Mouse (Mus musculus): ENCODE results near the gene Ddx4. TPM values are rescaled to one million over a fixed set of nuclear protein-coding genes. Genes with fewer than 3 reads are reported as not detected.
A peak's percentile ranks its signal among the peaks of the same experiment; 100 is the strongest.

The Ddx4 gene
- polyA plus RNA-seq (2014; fragmentation: Nextera tagmentation; extraction: Ambion mirVana), result 0.31 and 0.37 TPM in 2 replicates

DNA sequence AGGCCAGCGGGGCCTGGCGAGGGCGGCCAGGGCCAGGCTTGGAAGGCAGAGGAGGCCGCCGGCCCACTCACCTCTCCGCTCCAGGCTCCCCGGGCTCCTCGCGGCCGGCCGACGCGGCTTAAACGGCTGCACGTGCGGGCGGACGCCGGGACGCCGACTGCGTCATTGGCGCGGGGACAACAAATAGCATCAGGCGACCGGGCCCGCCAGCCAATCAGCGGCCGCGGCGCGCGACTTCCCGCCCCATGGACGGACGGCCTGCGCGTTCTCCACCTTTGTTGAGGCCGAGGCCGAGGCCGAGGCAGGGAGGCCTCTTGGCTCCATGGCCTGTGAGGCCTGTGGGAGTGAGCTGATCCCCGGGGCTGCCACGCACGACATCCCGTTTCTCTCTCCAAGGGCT, at the start of gene Ddx4:
Gene Ddx4 (minus strand): TSS at position 271 of the 400 bp plus-strand sequence.
- no peaks in the 10 kb centered on the region for H3K27me3 ChIP-seq (ENCODE audit: control insufficient read depth, insufficient read depth, low read length)
- H3K36me3 ChIP-seq (ENCODE audit: control insufficient read depth, insufficient read depth, low read length), result no peaks in the 10 kb centered on the region; the same call in 1 of the 2 replicates
- peaks cover 8% of the 10 kb centered on the region for H3K9me3 ChIP-seq (ENCODE audit: control insufficient read depth, low read length)
- no peak for DNase-seq (ENCODE audit: low spot score)
- H3K4me3 ChIP-seq (ENCODE audit: low read depth, low read length), result no peak within 1 kb of the TSS
- no peak within 1 kb of the TSS for H3K9ac ChIP-seq (ENCODE audit: low read length)
- no peak within 1 kb of the TSS for H3K27ac ChIP-seq (replicated peaks; ENCODE audit: low read depth, low read length)
- H3K4me1 ChIP-seq (ENCODE audit: control insufficient read depth, insufficient read depth, low read length), result no peaks in the 10 kb centered on the region
- ATAC-seq (ENCODE audit: insufficient number of reproducible peaks, low FRiP score, low TSS enrichment, low read depth), result no peak
- WGBS, result 70% methylated on average over 45 of the region's 45 CpGs
- no peak within 1 kb of the TSS for H3K4me2 ChIP-seq (ENCODE audit: low read depth, severe bottlenecking)

DNA sequence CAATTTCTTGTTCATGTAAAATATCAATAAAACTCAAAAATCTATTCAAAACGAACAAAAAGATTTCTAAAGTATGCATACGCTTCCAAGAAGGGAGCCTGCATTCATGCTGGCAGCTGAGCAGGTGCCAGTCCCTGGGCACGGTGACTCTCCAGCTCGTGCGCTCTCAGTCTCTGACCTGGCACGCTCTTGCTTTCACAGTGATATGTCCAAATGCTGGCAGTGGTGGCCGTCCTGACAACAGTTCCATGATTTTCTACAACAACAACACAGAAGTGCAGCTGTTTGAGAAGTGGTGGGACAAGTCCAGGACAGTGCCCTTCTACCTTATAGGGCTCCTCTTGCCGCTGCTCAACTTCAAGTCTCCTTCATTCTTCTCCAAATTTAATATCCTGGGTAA, 49.0 kb upstream of the Ddx4 start:
- H3K9me3 ChIP-seq (ENCODE audit: control insufficient read depth, low read length), result no peaks in the 10 kb centered on the region
- no peak overlapping the region for H3K4me2 ChIP-seq (ENCODE audit: low read depth, severe bottlenecking)
- no peaks in the 10 kb centered on the region for H3K4me1 ChIP-seq (ENCODE audit: control insufficient read depth, insufficient read depth, low read length)
- no peak overlapping the region for H3K4me3 ChIP-seq (ENCODE audit: low read depth, low read length)
- no peak overlapping the region for H3K9ac ChIP-seq (ENCODE audit: low read length)
- H3K36me3 ChIP-seq (ENCODE audit: control insufficient read depth, insufficient read depth, low read length), result no peaks in the 10 kb centered on the region
- no peak for ATAC-seq (ENCODE audit: insufficient number of reproducible peaks, low FRiP score, low TSS enrichment, low read depth)
- H3K27ac ChIP-seq (replicated peaks; ENCODE audit: low read depth, low read length), result no peak overlapping the region
- WGBS, result 89% methylated on average over 8 of the region's 8 CpGs
- DNase-seq (ENCODE audit: low spot score), result no peak
- H3K27me3 ChIP-seq (ENCODE audit: control insufficient read depth, insufficient read depth, low read length), result no peaks in the 10 kb centered on the region

DNA sequence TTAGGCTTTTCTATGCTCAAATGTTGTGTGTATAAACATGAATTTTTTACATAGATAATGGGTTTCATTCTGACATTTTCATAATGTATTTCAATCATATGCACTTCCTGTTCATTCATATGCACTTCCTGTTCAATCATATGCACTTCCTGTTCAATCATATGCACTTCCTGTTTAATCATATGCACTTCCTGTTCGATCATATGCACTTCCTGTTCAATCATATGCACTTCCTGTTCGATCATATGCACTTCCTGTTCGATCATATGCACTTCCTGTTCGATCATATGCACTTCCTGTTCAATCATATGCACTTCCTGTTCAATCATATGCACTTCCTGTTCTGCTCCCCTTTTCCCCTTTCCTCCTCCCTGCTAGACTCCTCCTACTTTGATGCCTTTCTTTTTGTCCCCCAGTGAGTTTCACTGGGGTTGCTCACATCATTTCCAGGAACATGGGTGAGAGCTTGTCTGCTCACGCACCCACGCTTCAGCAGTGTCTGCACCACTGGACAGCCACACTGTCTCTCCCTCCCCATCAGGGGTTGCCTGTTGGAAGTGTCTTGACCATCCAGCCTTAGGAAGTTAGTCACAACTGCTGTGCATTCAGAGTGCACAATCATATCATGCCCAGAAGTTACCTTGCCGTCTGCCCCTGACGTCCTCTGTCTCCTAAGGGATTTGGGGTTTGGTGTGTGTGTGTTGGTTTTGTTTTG, 43.4 kb upstream of the Ddx4 start:
- DNase-seq (ENCODE audit: low spot score) (no peak), ATAC-seq (ENCODE audit: insufficient number of reproducible peaks, low FRiP score, low TSS enrichment, low read depth) (no peak)
- 96% methylated on average over 8 of the region's 8 CpGs for WGBS
- H3K9me3 ChIP-seq (ENCODE audit: control insufficient read depth, low read length), result no peaks in the 10 kb centered on the region
- no peak overlapping the region for H3K9ac ChIP-seq (ENCODE audit: low read length)
- no peak overlapping the region for H3K4me3 ChIP-seq (ENCODE audit: low read depth, low read length)
- H3K36me3 ChIP-seq (ENCODE audit: control insufficient read depth, insufficient read depth, low read length), result no peaks in the 10 kb centered on the region
- no peaks in the 10 kb centered on the region for H3K27me3 ChIP-seq (ENCODE audit: control insufficient read depth, insufficient read depth, low read length)
- no peak overlapping the region for H3K4me2 ChIP-seq (ENCODE audit: low read depth, severe bottlenecking)
- no peaks in the 10 kb centered on the region for H3K4me1 ChIP-seq (ENCODE audit: control insufficient read depth, insufficient read depth, low read length)
- H3K27ac ChIP-seq (replicated peaks; ENCODE audit: low read depth, low read length), result no peak overlapping the region

DNA sequence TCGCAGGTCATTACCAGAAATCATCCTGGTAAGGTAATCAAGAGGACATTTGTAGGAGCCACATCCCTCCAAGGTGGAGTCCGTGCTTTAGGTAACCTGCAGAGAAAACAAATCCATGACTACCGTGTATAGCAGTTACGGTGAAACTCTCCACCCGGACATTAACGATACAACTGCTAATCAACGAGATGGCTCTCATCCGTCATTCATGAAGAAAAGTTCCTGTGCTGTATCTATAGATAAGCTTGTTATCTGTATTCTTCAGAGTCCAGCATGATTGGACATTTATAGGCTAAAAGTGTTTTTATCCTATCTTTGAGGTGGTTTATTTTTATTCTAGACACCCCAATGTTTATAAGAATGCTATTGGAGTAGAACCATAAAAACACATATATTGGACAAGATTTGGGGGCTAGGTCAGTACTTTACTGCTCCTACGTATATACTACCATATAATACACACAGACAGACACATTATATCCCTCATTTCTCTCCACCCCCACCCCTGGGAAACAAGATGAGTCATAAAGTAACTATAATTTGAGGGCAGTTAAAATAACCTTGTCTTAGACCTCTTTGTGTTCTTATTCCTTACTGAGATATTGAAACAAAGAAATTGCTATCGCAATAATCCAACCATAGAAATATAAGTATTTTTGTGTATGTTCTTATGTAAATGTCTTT, 40.7 kb upstream of the Ddx4 start:
- Histone ChIP-seq H3K9ac (ENCODE audit: low read length) (no peak overlapping the region), H3K36me3 (ENCODE audit: control insufficient read depth, insufficient read depth, low read length) (no peaks in the 10 kb centered on the region), H3K9me3 (ENCODE audit: control insufficient read depth, low read length) (no peaks in the 10 kb centered on the region), H3K4me1 (ENCODE audit: control insufficient read depth, insufficient read depth, low read length) (no peaks in the 10 kb centered on the region), H3K27ac (replicated peaks; ENCODE audit: low read depth, low read length) (no peak overlapping the region), H3K4me2 (ENCODE audit: low read depth, severe bottlenecking) (no peak overlapping the region), H3K27me3 (ENCODE audit: control insufficient read depth, insufficient read depth, low read length) (no peaks in the 10 kb centered on the region), H3K4me3 (ENCODE audit: low read depth, low read length) (no peak overlapping the region)
- no peak for DNase-seq (ENCODE audit: low spot score)
- ATAC-seq (ENCODE audit: insufficient number of reproducible peaks, low FRiP score, low TSS enrichment, low read depth), result no peak
- 91% methylated on average over 10 of the region's 10 CpGs for WGBS

DNA sequence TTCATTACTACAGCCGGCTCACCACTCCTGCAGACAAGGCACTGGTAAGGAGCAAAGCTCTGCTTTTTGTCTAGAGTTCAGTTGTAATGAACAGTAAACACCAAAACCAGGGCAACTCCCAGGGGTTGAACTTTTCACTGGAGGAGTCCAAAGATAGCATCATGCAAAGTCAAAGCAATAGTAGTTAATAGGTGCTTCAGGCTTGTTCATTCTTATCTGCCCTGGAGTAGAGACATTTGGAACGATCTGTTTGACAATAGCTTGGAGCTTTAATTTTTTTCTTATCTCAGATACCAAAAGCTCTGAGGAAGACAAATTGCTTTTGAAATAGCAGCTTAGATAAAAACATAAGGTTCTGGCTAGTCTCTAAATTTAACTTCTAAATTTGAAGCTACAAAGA, 33.9 kb upstream of the Ddx4 start:
- DNase-seq (ENCODE audit: low spot score) (no peak), ATAC-seq (ENCODE audit: insufficient number of reproducible peaks, low FRiP score, low TSS enrichment, low read depth) (no peak)
- no peak overlapping the region for H3K4me3 ChIP-seq (ENCODE audit: low read depth, low read length)
- no peaks in the 10 kb centered on the region for H3K9me3 ChIP-seq (ENCODE audit: control insufficient read depth, low read length)
- no peaks in the 10 kb centered on the region for H3K36me3 ChIP-seq (ENCODE audit: control insufficient read depth, insufficient read depth, low read length)
- H3K4me2 ChIP-seq (ENCODE audit: low read depth, severe bottlenecking), result no peak overlapping the region
- no peaks in the 10 kb centered on the region for H3K27me3 ChIP-seq (ENCODE audit: control insufficient read depth, insufficient read depth, low read length)
- H3K4me1 ChIP-seq (ENCODE audit: control insufficient read depth, insufficient read depth, low read length), result no peaks in the 10 kb centered on the region
- 93% methylated on average over 2 of the region's 2 CpGs for WGBS
- no peak overlapping the region for H3K27ac ChIP-seq (replicated peaks; ENCODE audit: low read depth, low read length)
- H3K9ac ChIP-seq (ENCODE audit: low read length), result no peak overlapping the region

DNA sequence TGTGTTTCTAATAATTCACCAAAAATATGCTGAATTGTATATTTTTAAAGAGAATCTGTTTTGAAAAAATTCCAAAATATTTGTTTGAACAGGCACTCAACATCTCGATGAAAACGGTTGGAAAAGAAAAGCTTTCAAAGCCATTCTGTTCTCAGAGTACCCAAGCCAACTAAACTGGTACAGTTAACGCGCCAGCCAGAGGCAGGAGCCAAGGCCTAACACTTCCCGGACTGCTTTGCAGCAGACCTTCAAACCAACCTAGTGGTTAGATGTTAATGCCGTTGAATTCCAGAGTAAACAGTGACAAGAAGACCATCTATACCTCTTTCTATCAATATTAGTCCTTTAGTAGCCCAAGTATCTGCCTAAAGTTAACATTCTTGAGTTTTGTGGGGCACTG, 31.7 kb upstream of the Ddx4 start:
- H3K4me1 ChIP-seq (ENCODE audit: control insufficient read depth, insufficient read depth, low read length), result no peaks in the 10 kb centered on the region
- H3K27ac ChIP-seq (replicated peaks; ENCODE audit: low read depth, low read length), result no peak overlapping the region
- no peaks in the 10 kb centered on the region for H3K36me3 ChIP-seq (ENCODE audit: control insufficient read depth, insufficient read depth, low read length)
- 90% methylated on average over 6 of the region's 6 CpGs for WGBS
- ATAC-seq (ENCODE audit: insufficient number of reproducible peaks, low FRiP score, low TSS enrichment, low read depth) (no peak), DNase-seq (ENCODE audit: low spot score) (no peak)
- no peak overlapping the region for H3K4me2 ChIP-seq (ENCODE audit: low read depth, severe bottlenecking)
- H3K9ac ChIP-seq (ENCODE audit: low read length), result no peak overlapping the region
- no peaks in the 10 kb centered on the region for H3K27me3 ChIP-seq (ENCODE audit: control insufficient read depth, insufficient read depth, low read length)
- H3K4me3 ChIP-seq (ENCODE audit: low read depth, low read length), result no peak overlapping the region
- H3K9me3 ChIP-seq (ENCODE audit: control insufficient read depth, low read length), result no peaks in the 10 kb centered on the region

DNA sequence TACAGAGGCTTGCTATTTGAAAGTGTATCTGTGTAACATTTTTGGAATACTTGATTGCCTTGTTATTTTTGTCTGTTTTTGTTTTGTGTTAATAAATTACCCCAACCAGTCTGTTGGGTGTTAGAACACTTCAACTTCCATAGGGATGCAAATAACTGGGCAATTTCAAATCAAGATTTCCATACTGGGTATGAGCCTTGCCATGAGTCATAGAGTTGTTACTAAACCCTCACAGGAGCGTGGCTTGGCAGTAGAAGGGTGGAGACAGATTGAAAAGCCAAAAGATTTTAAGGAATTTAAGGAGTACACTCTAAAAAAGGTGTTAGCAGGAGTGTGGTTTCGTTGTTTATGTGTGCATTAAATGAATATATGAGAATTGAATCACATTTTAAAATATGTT, 31.0 kb upstream of the Ddx4 start:
- Histone ChIP-seq H3K4me3 (ENCODE audit: low read depth, low read length) (no peak overlapping the region), H3K27me3 (ENCODE audit: control insufficient read depth, insufficient read depth, low read length) (no peaks in the 10 kb centered on the region), H3K4me2 (ENCODE audit: low read depth, severe bottlenecking) (no peak overlapping the region), H3K9ac (ENCODE audit: low read length) (no peak overlapping the region), H3K27ac (replicated peaks; ENCODE audit: low read depth, low read length) (no peak overlapping the region), H3K9me3 (ENCODE audit: control insufficient read depth, low read length) (no peaks in the 10 kb centered on the region), H3K4me1 (ENCODE audit: control insufficient read depth, insufficient read depth, low read length) (no peaks in the 10 kb centered on the region), H3K36me3 (ENCODE audit: control insufficient read depth, insufficient read depth, low read length) (no peaks in the 10 kb centered on the region)
- 71% methylated on average over 2 of the region's 2 CpGs for WGBS
- ATAC-seq (ENCODE audit: insufficient number of reproducible peaks, low FRiP score, low TSS enrichment, low read depth), result no peak
- no peak for DNase-seq (ENCODE audit: low spot score)

DNA sequence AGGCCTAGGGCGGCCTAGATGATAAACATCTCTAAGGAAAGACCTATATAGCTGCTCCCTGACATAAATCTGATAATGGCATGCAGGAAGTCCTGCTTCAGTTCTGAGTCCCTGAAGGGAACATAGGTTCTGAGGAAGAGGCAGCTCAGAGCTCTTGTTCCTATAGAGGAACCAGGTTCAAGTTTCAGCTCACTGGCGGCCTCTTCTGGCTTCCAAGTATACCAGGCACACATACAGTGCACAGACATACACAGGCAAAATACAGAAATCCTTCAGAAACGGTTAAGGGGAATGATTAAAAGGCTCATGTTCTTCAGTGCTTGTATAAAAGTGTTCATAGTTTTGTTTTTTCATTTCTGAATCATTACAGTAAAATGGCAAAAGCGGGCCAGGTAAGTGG, 25.9 kb upstream of the Ddx4 start:
- Histone ChIP-seq H3K36me3 (ENCODE audit: control insufficient read depth, insufficient read depth, low read length) (no peaks in the 10 kb centered on the region), H3K9me3 (ENCODE audit: control insufficient read depth, low read length) (no peaks in the 10 kb centered on the region), H3K27me3 (ENCODE audit: control insufficient read depth, insufficient read depth, low read length) (no peaks in the 10 kb centered on the region), H3K4me1 (ENCODE audit: control insufficient read depth, insufficient read depth, low read length) (no peaks in the 10 kb centered on the region), H3K27ac (replicated peaks; ENCODE audit: low read depth, low read length) (no peak overlapping the region), H3K4me2 (ENCODE audit: low read depth, severe bottlenecking) (no peak overlapping the region), H3K4me3 (ENCODE audit: low read depth, low read length) (no peak overlapping the region), H3K9ac (ENCODE audit: low read length) (no peak overlapping the region)
- ATAC-seq (ENCODE audit: insufficient number of reproducible peaks, low FRiP score, low TSS enrichment, low read depth) (no peak), DNase-seq (ENCODE audit: low spot score) (peak; percentile 25)
- 92% methylated on average over 4 of the region's 4 CpGs for WGBS

Measured in limb, embryonic 11.5 days (tissue).